Mouse (Mus musculus): ENCODE results near the gene Hcls1. TPM values are rescaled to one million over a fixed set of nuclear protein-coding genes. Genes with fewer than 3 reads are reported as not detected.

The Hcls1 gene
- total RNA-seq, 2 experiments from 2014 or later = 3.6 to 3.7 TPM

- intact Hi-C loops (cut with DNase I) = loop anchor here (2.0 kb wide), 1 partner anchor 90 kb away; the partner anchor contains the start of gene Polq
- no peak overlapping the region for H3K4me3 ChIP-seq
- no peak for TF ChIP-seq CTCF (IDR thresholded peaks at IDR 0.05)
- DNase-seq (ENCODE audit: extremely low spot score in 1 of 2, low spot score in 2 of 2) = no peak
- H3K27ac ChIP-seq = no peak overlapping the region
These were observed 13.6 kb upstream of the Hcls1 start for GRCm38 (mm10) chr16:36921067-36921613.

GRCm38 (mm10) chr16:36921980-36922379 lies 12.8 kb upstream of the Hcls1 start:
- no peak for TF ChIP-seq CTCF (IDR thresholded peaks at IDR 0.05)
- DNase-seq (ENCODE audit: extremely low spot score in 1 of 2, low spot score in 2 of 2) = no peak
- no peak overlapping the region for H3K27ac ChIP-seq
- H3K4me3 ChIP-seq = no peak overlapping the region
- intact Hi-C loops (cut with DNase I) = loop anchor here (2.0 kb wide), 1 partner anchor 89 kb away; the partner anchor contains the start of gene Polq

GRCm38 (mm10) chr16:36924312-36924711 lies 10.5 kb upstream of the Hcls1 start:
- intact Hi-C loops (cut with DNase I) = no loop called here
- DNase-seq (ENCODE audit: extremely low spot score in 1 of 2, low spot score in 2 of 2) = no peak
- TF ChIP-seq CTCF (IDR thresholded peaks at IDR 0.05) = no peak
- Histone ChIP-seq H3K4me3 (no peak overlapping the region), H3K27ac (no peak overlapping the region)

- intact Hi-C loops (cut with DNase I) = no loop called here
- H3K27ac ChIP-seq = peak overlapping the region; percentile 5; the same call in 1 of the 2 replicates
- no peak for TF ChIP-seq CTCF (IDR thresholded peaks at IDR 0.05)
These were observed 9.4 kb upstream of the Hcls1 start for GRCm38 (mm10) chr16:36925351-36925750.

GRCm38 (mm10) chr16:36925797-36926196 lies 9.0 kb upstream of the Hcls1 start:
- TF ChIP-seq CTCF (IDR thresholded peaks at IDR 0.05) = no peak
- H3K27ac ChIP-seq = peak overlapping the region; percentile 19; the same call in 1 of the 2 replicates
- no peak overlapping the region for H3K4me3 ChIP-seq
- DNase-seq (ENCODE audit: extremely low spot score in 1 of 2, low spot score in 2 of 2) = no peak
- intact Hi-C loops (cut with DNase I) = no loop called here

More at GRCm38 (mm10) chr16:36925351-36925750, 9.4 kb upstream of the Hcls1 start:
- no peak for DNase-seq (ENCODE audit: extremely low spot score in 1 of 2, low spot score in 2 of 2)
- no peak overlapping the region for H3K4me3 ChIP-seq

GRCm38 (mm10) chr16:36926514-36927447 lies 8.0 kb upstream of the Hcls1 start:
- intact Hi-C loops (cut with DNase I) = no loop called here
- peak overlapping the region; percentile 19; the same call in 1 of the 2 replicates for H3K27ac ChIP-seq
- H3K4me3 ChIP-seq = no peak overlapping the region
- no peak for DNase-seq (ENCODE audit: extremely low spot score in 1 of 2, low spot score in 2 of 2)
- TF ChIP-seq CTCF (IDR thresholded peaks at IDR 0.05) = no peak

GRCm38 (mm10) chr16:36927495-36928105 lies 7.2 kb upstream of the Hcls1 start:
- TF ChIP-seq CTCF (IDR thresholded peaks at IDR 0.05) = no peak
- Histone ChIP-seq H3K4me3 (no peak overlapping the region), H3K27ac (no peak overlapping the region)
- intact Hi-C loops (cut with DNase I) = no loop called here
- DNase-seq (ENCODE audit: extremely low spot score in 1 of 2, low spot score in 2 of 2) = no peak

GRCm38 (mm10) chr16:36928106-36928500 lies 6.7 kb upstream of the Hcls1 start:
- Histone ChIP-seq H3K27ac (no peak overlapping the region), H3K4me3 (no peak overlapping the region)
- intact Hi-C loops (cut with DNase I) = no loop called here
- no peak for TF ChIP-seq CTCF (IDR thresholded peaks at IDR 0.05)
- DNase-seq (ENCODE audit: extremely low spot score in 1 of 2, low spot score in 2 of 2) = no peak

GRCm38 (mm10) chr16:36929216-36929615 lies 5.6 kb upstream of the Hcls1 start:
- DNase-seq (ENCODE audit: extremely low spot score in 1 of 2, low spot score in 2 of 2) = no peak

GRCm38 (mm10) chr16:36930231-36931136 lies 4.3 kb upstream of the Hcls1 start:
- TF ChIP-seq CTCF (IDR thresholded peaks at IDR 0.05) = no peak
- Histone ChIP-seq H3K4me3 (no peak overlapping the region), H3K27ac (no peak overlapping the region)
- intact Hi-C loops (cut with DNase I) = no loop called here
- no peak for DNase-seq (ENCODE audit: extremely low spot score in 1 of 2, low spot score in 2 of 2)

More at GRCm38 (mm10) chr16:36929216-36929615, 5.6 kb upstream of the Hcls1 start:
- Histone ChIP-seq H3K4me3 (no peak overlapping the region), H3K27ac (no peak overlapping the region)
- intact Hi-C loops (cut with DNase I) = no loop called here
- no peak for TF ChIP-seq CTCF (IDR thresholded peaks at IDR 0.05)

GRCm38 (mm10) chr16:36931381-36931780 lies 3.4 kb upstream of the Hcls1 start:
- Histone ChIP-seq H3K4me3 (no peak overlapping the region), H3K27ac (no peak overlapping the region)
- intact Hi-C loops (cut with DNase I) = no loop called here
- no peak for TF ChIP-seq CTCF (IDR thresholded peaks at IDR 0.05)
- no peak for DNase-seq (ENCODE audit: extremely low spot score in 1 of 2, low spot score in 2 of 2)

Data from left cerebral cortex, adult 2 months (tissue).